Comparison of ENCODE assay signal across 15 mouse cellular contexts in the genomic region with DNA sequence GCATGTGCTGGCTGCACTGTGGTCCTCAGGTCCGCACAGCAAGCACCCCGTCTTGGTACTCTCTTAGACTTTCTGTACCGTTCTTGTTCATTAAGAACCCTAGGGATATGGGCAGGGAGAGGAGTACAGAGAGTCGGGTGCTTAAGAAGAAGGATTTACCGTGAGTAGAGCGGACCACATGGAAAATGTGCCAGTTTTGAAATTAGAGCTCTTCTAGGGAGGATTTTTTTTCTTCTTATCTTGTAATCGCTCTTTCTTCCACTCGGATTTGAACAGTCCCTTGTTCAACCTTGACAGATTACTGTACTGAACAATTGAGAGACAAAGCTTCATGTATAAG.
"Had no signal": no experiment of that assay in that cellular context is flagged by ENCODE, and none has a peak within 500 bp of the region (broad histone marks: within the 10 kb centered on the region; RNA-seq: fewer than 3 reads in every experiment).

No protein-coding gene starts in this region.

- ATAC-seq: intestine, postnatal 0 days; lung, postnatal 0 days; midbrain, embryonic 13.5 days had no signal

- H3K9ac ChIP-seq: liver, embryonic 14.5 days; lung, embryonic 14.5 days; midbrain, embryonic 13.5 days had no signal

- DNase-seq: kidney, adult 2 months; kidney, postnatal 25 days; layer of hippocampus, postnatal 36 days; lung, embryonic 14.5 days; thymus, adult 2 months; thymus, postnatal 14 days; thymus, postnatal 4 days had no signal

- H3K27ac ChIP-seq: kidney, postnatal 0 days; left cerebral cortex, adult 2 months; liver, embryonic 14.5 days; macrophage; midbrain, embryonic 13.5 days; stomach, postnatal 0 days had no signal

- H3K36me3 ChIP-seq: midbrain, embryonic 13.5 days had no signal

- H3K4me2 ChIP-seq: lung, embryonic 14.5 days; midbrain, embryonic 13.5 days had no signal

- H3K4me3 ChIP-seq: left cerebral cortex, adult 2 months; midbrain, embryonic 13.5 days had no signal

- H3K9me3 ChIP-seq: midbrain, embryonic 13.5 days had no signal

- H3K27me3 ChIP-seq: midbrain, embryonic 13.5 days had no signal
